Mouse (Mus musculus): ENCODE results near the gene Adpgk. TPM values are rescaled to one million over a fixed set of nuclear protein-coding genes. Genes with fewer than 3 reads are reported as not detected.

Adpgk gene
- polyA plus RNA-seq, 1 experiment from 2014 or later = 19.1 TPM

- H3K9ac ChIP-seq (replicated peaks) = peak overlapping the region; percentile 85
- 49% methylated on average over 3 of the region's 3 CpGs for WGBS
- H3K4me3 ChIP-seq = peak overlapping the region; percentile 91
- H3K4me1 ChIP-seq = peaks cover 14% of the 10 kb centered on the region
- no peak overlapping the region for H3K27ac ChIP-seq (replicated peaks)
- H3K36me3 ChIP-seq = peaks cover under 1% of the 10 kb centered on the region; the same call in 1 of the 2 replicates
- H3K9me3 ChIP-seq = no peaks in the 10 kb centered on the region
- no peak for ATAC-seq (replicated peaks)
- no peaks in the 10 kb centered on the region for H3K27me3 ChIP-seq
- peak overlapping the region; percentile 71 for H3K4me2 ChIP-seq (replicated peaks)
Observed at GRCm38 (mm10) chr9:59292493-59292875, 1.1 kb downstream of the Adpgk start.

GRCm38 (mm10) chr9:59296419-59296818 lies 5.1 kb downstream of the Adpgk start:
- Histone ChIP-seq H3K9me3 (no peaks in the 10 kb centered on the region), H3K4me3 (no peak overlapping the region), H3K36me3 (peaks cover 27% of the 10 kb centered on the region), H3K27ac (replicated peaks) (no peak overlapping the region), H3K27me3 (no peaks in the 10 kb centered on the region), H3K4me1 (peaks cover 9% of the 10 kb centered on the region), H3K4me2 (replicated peaks) (no peak overlapping the region), H3K9ac (replicated peaks) (no peak overlapping the region)
- WGBS = 94% methylated on average over 2 of the region's 2 CpGs
- ATAC-seq (replicated peaks) = no peak

- Histone ChIP-seq H3K9ac (replicated peaks) (no peak overlapping the region), H3K4me2 (replicated peaks) (no peak overlapping the region), H3K4me1 (no peaks in the 10 kb centered on the region), H3K4me3 (no peak overlapping the region), H3K27me3 (no peaks in the 10 kb centered on the region), H3K36me3 (peaks cover 24% of the 10 kb centered on the region), H3K9me3 (no peaks in the 10 kb centered on the region), H3K27ac (replicated peaks) (no peak overlapping the region)
- WGBS = 88% methylated on average over 2 of the region's 2 CpGs
- ATAC-seq (replicated peaks) = no peak
Observed at GRCm38 (mm10) chr9:59307890-59308289, 16.5 kb downstream of the Adpgk start.

GRCm38 (mm10) chr9:59310582-59311283 lies 19.4 kb downstream of the Adpgk start:
- Histone ChIP-seq H3K36me3 (peaks cover 32% of the 10 kb centered on the region), H3K4me3 (no peak overlapping the region), H3K4me2 (replicated peaks) (no peak overlapping the region), H3K9ac (replicated peaks) (no peak overlapping the region), H3K27me3 (no peaks in the 10 kb centered on the region), H3K9me3 (no peaks in the 10 kb centered on the region), H3K4me1 (no peaks in the 10 kb centered on the region), H3K27ac (replicated peaks) (no peak overlapping the region)
- ATAC-seq (replicated peaks) = no peak
- 86% methylated on average over 8 of the region's 8 CpGs for WGBS

- no peak overlapping the region for H3K4me2 ChIP-seq (replicated peaks)
- no peak overlapping the region for H3K4me3 ChIP-seq
- no peak for ATAC-seq (replicated peaks)
- H3K27ac ChIP-seq (replicated peaks) = no peak overlapping the region
- H3K9me3 ChIP-seq = no peaks in the 10 kb centered on the region
- H3K9ac ChIP-seq (replicated peaks) = no peak overlapping the region
- 32% methylated on average over 3 of the region's 3 CpGs for WGBS
- no peaks in the 10 kb centered on the region for H3K27me3 ChIP-seq
- no peaks in the 10 kb centered on the region for H3K4me1 ChIP-seq
- H3K36me3 ChIP-seq = peaks cover 28% of the 10 kb centered on the region
Observed at GRCm38 (mm10) chr9:59311284-59311670, 19.9 kb downstream of the Adpgk start.

GRCm38 (mm10) chr9:59316206-59316605 lies 24.8 kb downstream of the Adpgk start:
- no peak overlapping the region for H3K9ac ChIP-seq (replicated peaks)
- WGBS = 88% methylated on average over 3 of the region's 3 CpGs
- H3K9me3 ChIP-seq = no peaks in the 10 kb centered on the region
- H3K4me1 ChIP-seq = no peaks in the 10 kb centered on the region
- H3K36me3 ChIP-seq = peaks cover 33% of the 10 kb centered on the region
- no peak overlapping the region for H3K4me2 ChIP-seq (replicated peaks)
- no peak overlapping the region for H3K27ac ChIP-seq (replicated peaks)
- H3K27me3 ChIP-seq = no peaks in the 10 kb centered on the region
- H3K4me3 ChIP-seq = no peak overlapping the region
- ATAC-seq (replicated peaks) = no peak

GRCm38 (mm10) chr9:59324351-59324750 lies 33.0 kb downstream of the Adpgk start:
- Histone ChIP-seq H3K9ac (replicated peaks) (no peak overlapping the region), H3K36me3 (peaks cover 58% of the 10 kb centered on the region), H3K4me1 (no peaks in the 10 kb centered on the region), H3K4me2 (replicated peaks) (no peak overlapping the region), H3K27me3 (no peaks in the 10 kb centered on the region), H3K9me3 (no peaks in the 10 kb centered on the region), H3K27ac (replicated peaks) (no peak overlapping the region), H3K4me3 (no peak overlapping the region)
- no peak for ATAC-seq (replicated peaks)

GRCm38 (mm10) chr9:59330055-59330454 lies 38.7 kb downstream of the Adpgk start:
- no peaks in the 10 kb centered on the region for H3K27me3 ChIP-seq
- H3K36me3 ChIP-seq = peaks cover 53% of the 10 kb centered on the region
- H3K4me1 ChIP-seq = no peaks in the 10 kb centered on the region
- no peak for ATAC-seq (replicated peaks)
- H3K9ac ChIP-seq (replicated peaks) = no peak overlapping the region
- WGBS = 96% methylated on average over 5 of the region's 5 CpGs
- no peak overlapping the region for H3K27ac ChIP-seq (replicated peaks)
- no peak overlapping the region for H3K4me2 ChIP-seq (replicated peaks)
- no peak overlapping the region for H3K4me3 ChIP-seq
- no peaks in the 10 kb centered on the region for H3K9me3 ChIP-seq

- no peak for ATAC-seq (replicated peaks)
- H3K9me3 ChIP-seq = no peaks in the 10 kb centered on the region
- no peak overlapping the region for H3K4me2 ChIP-seq (replicated peaks)
- peaks cover 48% of the 10 kb centered on the region for H3K36me3 ChIP-seq
- H3K4me3 ChIP-seq = no peak overlapping the region
- no peaks in the 10 kb centered on the region for H3K27me3 ChIP-seq
- no peaks in the 10 kb centered on the region for H3K4me1 ChIP-seq
- H3K9ac ChIP-seq (replicated peaks) = no peak overlapping the region
- 98% methylated on average over 3 of the region's 3 CpGs for WGBS
- H3K27ac ChIP-seq (replicated peaks) = no peak overlapping the region
Observed at GRCm38 (mm10) chr9:59336539-59336938, 45.2 kb downstream of the Adpgk start.

- H3K27ac ChIP-seq (replicated peaks) = no peak overlapping the region
- H3K4me1 ChIP-seq = no peaks in the 10 kb centered on the region
- no peaks in the 10 kb centered on the region for H3K27me3 ChIP-seq
- peaks cover 47% of the 10 kb centered on the region for H3K36me3 ChIP-seq
- no peak for ATAC-seq (replicated peaks)
- H3K9me3 ChIP-seq = no peaks in the 10 kb centered on the region
- no peak overlapping the region for H3K4me3 ChIP-seq
- H3K4me2 ChIP-seq (replicated peaks) = no peak overlapping the region
- 96% methylated on average over 5 of the region's 5 CpGs for WGBS
- H3K9ac ChIP-seq (replicated peaks) = no peak overlapping the region
Observed at GRCm38 (mm10) chr9:59337889-59338288, 46.5 kb downstream of the Adpgk start.

- no peak for ATAC-seq (replicated peaks)
Observed at GRCm38 (mm10) chr9:59338411-59338810, 47.1 kb downstream of the Adpgk start.

GRCm38 (mm10) chr9:59339107-59339506 lies 47.7 kb downstream of the Adpgk start:
- 92% methylated on average over 5 of the region's 5 CpGs for WGBS
- ATAC-seq (replicated peaks) = no peak
- no peak overlapping the region for H3K4me3 ChIP-seq
- peaks cover 54% of the 10 kb centered on the region for H3K36me3 ChIP-seq
- no peak overlapping the region for H3K4me2 ChIP-seq (replicated peaks)
- H3K4me1 ChIP-seq = no peaks in the 10 kb centered on the region
- H3K9me3 ChIP-seq = no peaks in the 10 kb centered on the region
- no peaks in the 10 kb centered on the region for H3K27me3 ChIP-seq
- no peak overlapping the region for H3K27ac ChIP-seq (replicated peaks)
- H3K9ac ChIP-seq (replicated peaks) = no peak overlapping the region

More at GRCm38 (mm10) chr9:59338411-59338810, 47.1 kb downstream of the Adpgk start:
- H3K4me3 ChIP-seq = no peak overlapping the region
- 85% methylated on average over 5 of the region's 5 CpGs for WGBS
- no peak overlapping the region for H3K4me2 ChIP-seq (replicated peaks)
- peaks cover 48% of the 10 kb centered on the region for H3K36me3 ChIP-seq
- H3K27ac ChIP-seq (replicated peaks) = no peak overlapping the region
- no peaks in the 10 kb centered on the region for H3K9me3 ChIP-seq
- no peaks in the 10 kb centered on the region for H3K27me3 ChIP-seq
- no peaks in the 10 kb centered on the region for H3K4me1 ChIP-seq
- H3K9ac ChIP-seq (replicated peaks) = no peak overlapping the region

- Histone ChIP-seq H3K9me3 (no peaks in the 10 kb centered on the region), H3K4me1 (no peaks in the 10 kb centered on the region), H3K9ac (replicated peaks) (no peak overlapping the region), H3K4me2 (replicated peaks) (no peak overlapping the region), H3K27ac (replicated peaks) (no peak overlapping the region), H3K4me3 (no peak overlapping the region), H3K27me3 (no peaks in the 10 kb centered on the region), H3K36me3 (peaks cover 53% of the 10 kb centered on the region)
- WGBS = 89% methylated on average over 9 of the region's 9 CpGs
- ATAC-seq (replicated peaks) = no peak
Observed at GRCm38 (mm10) chr9:59340002-59340401, 48.6 kb downstream of the Adpgk start.
